In genomic region chr2:128086301-128086886, GRCm38 (mm10) we compare ENCODE assay signal across 21 mouse cellular contexts. TPM values are rescaled to one million over a fixed set of nuclear protein-coding genes. Genes with fewer than 3 reads are reported as not detected.
A peak's percentile ranks its signal among the peaks of the same experiment; 100 is the strongest.
DNase-seq lines count a peak whose midpoint lies in the region; ATAC-seq and TF ChIP-seq lines count a peak whose summit lies in the region.
"Had no signal": no experiment of that assay in that cellular context is flagged by ENCODE, and none has a peak within 500 bp of the region (broad histone marks: within the 10 kb centered on the region; RNA-seq: fewer than 3 reads in every experiment).

No protein-coding gene starts in this region.

- no peak for TF ChIP-seq CTCF in kidney, postnatal 0 days (IDR thresholded peaks at IDR 0.05; ENCODE audit: low read depth)
- no peak for TF ChIP-seq CTCF in kidney, adult 2 months (conservative IDR thresholded peaks at IDR 0.05; ENCODE audit: insufficient read depth, insufficient read length, low read depth, low read length)
- TF ChIP-seq CTCF in MEL (IDR thresholded peaks at IDR 0.05 in 2 of 3, conservative IDR thresholded peaks at IDR 0.05 in 1 of 3; ENCODE audit: control insufficient read depth in 1 of 3, insufficient read depth in 1 of 3, low read depth in 2 of 3, low read length in 3 of 3, poor library complexity in 1 of 3, severe bottlenecking in 1 of 3): no peak

- peaks cover 36% of the 10 kb centered on the region for H3K4me1 ChIP-seq in heart, embryonic 13.5 days
- peaks cover 16% of the 10 kb centered on the region for H3K4me1 ChIP-seq in kidney, postnatal 0 days (replicated peaks; ENCODE audit: insufficient read depth, low read length)
- peaks cover 2% of the 10 kb centered on the region; the same call in 1 of the 2 replicates for H3K4me1 ChIP-seq in kidney, adult 2 months (ENCODE audit: control insufficient read depth, insufficient read depth, low read length)
- H3K4me1 ChIP-seq in MEL (ENCODE audit: control insufficient read depth in 1 of 2, insufficient read depth in 2 of 2, low read length in 2 of 2): peaks cover 24 to 26% of the 10 kb centered on the region in 2 experiments
- H3K4me1 ChIP-seq: embryonic facial prominence, embryonic 15.5 days; intestine, embryonic 15.5 days had no signal

- H3K9me3 ChIP-seq in heart, embryonic 13.5 days: no peaks in the 10 kb centered on the region
- H3K9me3 ChIP-seq in kidney, postnatal 0 days (replicated peaks; ENCODE audit: low read length): no peaks in the 10 kb centered on the region
- H3K9me3 ChIP-seq in MEL (replicated peaks; ENCODE audit: insufficient read depth, low read length): no peaks in the 10 kb centered on the region
- H3K9me3 ChIP-seq: embryonic facial prominence, embryonic 15.5 days; G1E; hindbrain, embryonic 12.5 days; intestine, embryonic 15.5 days; limb, embryonic 12.5 days; liver, embryonic 15.5 days; midbrain, embryonic 12.5 days had no signal

- H3K4me3 ChIP-seq in heart, embryonic 13.5 days: no peak overlapping the region
- no peak overlapping the region for H3K4me3 ChIP-seq in kidney, postnatal 0 days (replicated peaks; ENCODE audit: low read depth, low read length)
- no peak overlapping the region for H3K4me3 ChIP-seq in kidney, adult 2 months (ENCODE audit: insufficient read depth, low read depth, low read length)
- H3K4me3 ChIP-seq in MEL (ENCODE audit: control insufficient read depth in 1 of 2, insufficient read depth in 1 of 2, low read depth in 2 of 2, low read length in 2 of 2): peak overlapping the region; percentile 31 to 36; a peak in 3 of 4 replicates
- H3K4me3 ChIP-seq: embryonic facial prominence, embryonic 15.5 days; gastrocnemius, adult 2 months; hindbrain, embryonic 12.5 days; intestine, embryonic 15.5 days; limb, embryonic 12.5 days; liver, embryonic 15.5 days; midbrain, embryonic 12.5 days; myocyte had no signal

- no peak for DNase-seq in heart, postnatal 36 days
- DNase-seq in kidney, postnatal 0 days (ENCODE audit: low spot score): peak; percentile 63
- DNase-seq in kidney, adult 2 months: no peak
- peak; percentile 47 for DNase-seq in MEL (ENCODE audit: low read depth, low spot score)
- peak; percentile 22 for DNase-seq in induced T-regulatory cell, adult 2 months (ENCODE audit: low read depth)
- DNase-seq: adrenal gland, postnatal 25 days; cerebellum, adult 9-10 months; gastrocnemius, adult 2 months; lung, postnatal 14 days; retina, postnatal 1 day; thymus, postnatal 36 days had no signal

- no peak for TF ChIP-seq POLR2A in kidney, adult 2 months (IDR thresholded peaks at IDR 0.05; ENCODE audit: low read depth, low read length)
- no peak for TF ChIP-seq POLR2A in MEL (IDR thresholded peaks at IDR 0.05; ENCODE audit: control insufficient read depth in 1 of 2, insufficient read depth in 1 of 2, low read depth in 1 of 2, low read length in 2 of 2, poor library complexity in 1 of 2)

- peak overlapping the region; percentile 58 for H3K27ac ChIP-seq in heart, embryonic 13.5 days (replicated peaks)
- no peak overlapping the region for H3K27ac ChIP-seq in kidney, postnatal 0 days
- no peak overlapping the region for H3K27ac ChIP-seq in kidney, adult 2 months (ENCODE audit: insufficient read depth, low read depth, low read length)
- peak overlapping the region; percentile 57 for H3K27ac ChIP-seq in MEL (ENCODE audit: control insufficient read depth, low read depth, low read length)
- H3K27ac ChIP-seq: embryonic facial prominence, embryonic 15.5 days; gastrocnemius, adult 2 months; hindbrain, embryonic 12.5 days; intestine, embryonic 15.5 days; limb, embryonic 12.5 days; liver, embryonic 15.5 days; midbrain, embryonic 12.5 days had no signal

- no peaks in the 10 kb centered on the region for H3K79me2 ChIP-seq in MEL (ENCODE audit: control insufficient read depth, insufficient read depth, low read length, poor library complexity)

- H3K36me3 ChIP-seq in heart, embryonic 13.5 days: no peaks in the 10 kb centered on the region
- H3K36me3 ChIP-seq in kidney, postnatal 0 days (ENCODE audit: insufficient read depth, low read length): no peaks in the 10 kb centered on the region
- H3K36me3 ChIP-seq in kidney, adult 2 months (ENCODE audit: control insufficient read depth, insufficient read depth, low read length): no peaks in the 10 kb centered on the region
- peaks cover 0 to 37% of the 10 kb centered on the region in 2 experiments; a peak in 2 of 4 replicates for H3K36me3 ChIP-seq in MEL (ENCODE audit: control insufficient read depth in 1 of 2, insufficient read depth in 2 of 2, low read length in 2 of 2)
- H3K36me3 ChIP-seq: embryonic facial prominence, embryonic 15.5 days; G1E; hindbrain, embryonic 12.5 days; intestine, embryonic 15.5 days; limb, embryonic 12.5 days; liver, embryonic 15.5 days; midbrain, embryonic 12.5 days had no signal

- TF ChIP-seq EP300 in MEL (IDR thresholded peaks at IDR 0.05; ENCODE audit: low read depth in 1 of 2, low read length in 2 of 2): peak in 1 of 2 experiments; percentile 21; a peak in 1 of 4 replicates

- peak overlapping the region; percentile 49 for H3K4me2 ChIP-seq in heart, embryonic 13.5 days
- H3K4me2 ChIP-seq in kidney, postnatal 0 days (ENCODE audit: low read length): peak overlapping the region; percentile 35; the same call in 1 of the 2 replicates
- H3K4me2 ChIP-seq: embryonic facial prominence, embryonic 15.5 days; hindbrain, embryonic 12.5 days; intestine, embryonic 15.5 days; limb, embryonic 12.5 days; liver, embryonic 15.5 days; midbrain, embryonic 12.5 days had no signal

- 28% methylated on average over 14 of the region's 14 CpGs for WGBS in heart, embryonic 13.5 days
- 17% methylated on average over 14 of the region's 14 CpGs for WGBS in kidney, postnatal 0 days
- 44% methylated on average over 14 of the region's 14 CpGs for WGBS in kidney, adult 2 months

- H3K27me3 ChIP-seq in heart, embryonic 13.5 days (replicated peaks): no peaks in the 10 kb centered on the region
- H3K27me3 ChIP-seq in kidney, postnatal 0 days (ENCODE audit: insufficient read depth, low read length): no peaks in the 10 kb centered on the region
- no peaks in the 10 kb centered on the region for H3K27me3 ChIP-seq in kidney, adult 2 months (replicated peaks; ENCODE audit: control insufficient read depth, insufficient read depth, low read length)
- no peaks in the 10 kb centered on the region for H3K27me3 ChIP-seq in MEL (ENCODE audit: control insufficient read depth in 1 of 2, insufficient read depth in 2 of 2, low read length in 2 of 2)
- H3K27me3 ChIP-seq: embryonic facial prominence, embryonic 15.5 days; hindbrain, embryonic 12.5 days; intestine, embryonic 15.5 days; limb, embryonic 12.5 days; liver, embryonic 15.5 days; midbrain, embryonic 12.5 days had no signal

- no peak for TF ChIP-seq RAD21 in MEL (IDR thresholded peaks at IDR 0.05; ENCODE audit: low read depth, low read length)

- no peak overlapping the region for H3K9ac ChIP-seq in heart, embryonic 13.5 days
- H3K9ac ChIP-seq in kidney, postnatal 0 days (ENCODE audit: low read depth, low read length): no peak overlapping the region
- H3K9ac ChIP-seq in MEL (ENCODE audit: control insufficient read depth, low read depth, low read length, poor library complexity, severe bottlenecking): peak overlapping the region; percentile 22; the same call in 1 of the 2 replicates
- H3K9ac ChIP-seq: embryonic facial prominence, embryonic 15.5 days; hindbrain, embryonic 12.5 days; intestine, embryonic 15.5 days; limb, embryonic 12.5 days; liver, embryonic 15.5 days; midbrain, embryonic 12.5 days had no signal

- intact Hi-C loops in heart, postnatal 36 days (cut with DNase I): no loop called here

- no peak for ATAC-seq in heart, embryonic 13.5 days (ENCODE audit: extremely low read depth, insufficient number of reproducible peaks, low FRiP score, low TSS enrichment)
- no peak for ATAC-seq in kidney, postnatal 0 days (replicated peaks; ENCODE audit: low FRiP score, low read depth)
- ATAC-seq in megakaryocyte, adult 5-6 weeks (ENCODE audit: poor library complexity, severe bottlenecking): no peak
- ATAC-seq: intestine, embryonic 15.5 days had no signal

TF ChIP-seq in MEL, 35 proteins besides CTCF, POLR2A, EP300 and RAD21:
- TF ChIP-seq GATA1 (IDR thresholded peaks at IDR 0.05; ENCODE audit: low read depth, low read length): peak; percentile 36
- TF ChIP-seq MAZ (IDR thresholded peaks at IDR 0.05; ENCODE audit: low read depth, low read length): no peak
- TF ChIP-seq TBP (IDR thresholded peaks at IDR 0.05; ENCODE audit: low read depth, low read length): no peak
- TF ChIP-seq TCF12 (IDR thresholded peaks at IDR 0.05; ENCODE audit: low read depth, low read length): peak; percentile 22; the same call in 1 of the 2 replicates
- TF ChIP-seq ZNF384 (IDR thresholded peaks at IDR 0.05; ENCODE audit: low read depth, low read length): peak; percentile 93

RNA-seq across cellular contexts. Expression of gene Bcl2l11, which starts 39.4 kb away (rescaled TPM):
- 13.5 and 15.4 TPM in 2 replicates for polyA plus RNA-seq in heart, embryonic 13.5 days (2015; fragmentation: Nextera tagmentation; extraction: Ambion mirVana)
- total RNA-seq in heart, postnatal 36 days (2021): 10 to 100 TPM; 17.7 to 21.9 TPM
- 15.7 and 16.5 TPM in 2 replicates for polyA plus RNA-seq in kidney, postnatal 0 days (2015; fragmentation: Nextera tagmentation; extraction: Ambion mirVana)
- 7.1 and 7.8 TPM in 2 replicates for polyA plus RNA-seq in kidney, adult 2 months (2012; rRNA removed)
- 1.6 and 2.3 TPM in 2 replicates for total RNA-seq in MEL (2012; rRNA removed)
- 1 to 10 TPM in 1 of 2 experiments, not detected in 1; 6.3 TPM for polyA plus RNA-seq in MEL (2012; ENCODE audit: insufficient read depth in 1 of 2, insufficient read length in 2 of 2, low read depth in 1 of 2, low replicate concordance in 2 of 2, missing spikeins in 1 of 2)
- 16.8 and 21.2 TPM in 2 replicates for total RNA-seq in megakaryocyte, adult 5-6 weeks (2015)
- 15.1 and 20.4 TPM in 2 replicates for total RNA-seq in megakaryocyte, adult 5-6 weeks (2017)

Comparison
In these comparisons a context has a peak if more than half of its experiments do, and no peak if none do; other contexts are left out.
1. DNase-seq: peak in kidney, postnatal 0 days (single experiment), MEL (single experiment) and induced T-regulatory cell, adult 2 months (single experiment); none in heart, postnatal 36 days (0 of 2) and kidney, adult 2 months (single experiment).
2. H3K27ac ChIP-seq: peak in heart, embryonic 13.5 days (single experiment) and MEL (single experiment); none in kidney, postnatal 0 days (single experiment) and kidney, adult 2 months (single experiment).
3. H3K4me3 ChIP-seq: peak in MEL (2 of 2); none in heart, embryonic 13.5 days (single experiment), kidney, postnatal 0 days (single experiment) and kidney, adult 2 months (single experiment).